Mouse (Mus musculus): Measurements from ENCODE around the gene Ptpn14. TPM values are rescaled to one million over a fixed set of nuclear protein-coding genes. Genes with fewer than 3 reads are reported as not detected.

Ptpn14 gene
- polyA plus RNA-seq, 1 experiment: 13.6 TPM

GRCm38 (mm10) chr1:189860942-189861315, 132.9 kb downstream of the Ptpn14 start:
- Histone ChIP-seq H3K4me3 (no peak overlapping the region), H3ac (ENCODE audit: control insufficient read depth, insufficient read length) (no peak overlapping the region), H3K36me3 (ENCODE audit: control insufficient read depth, insufficient read depth) (no peaks in the 10 kb centered on the region), H3K27me3 (ENCODE audit: control insufficient read depth, insufficient read depth, insufficient read length) (no peaks in the 10 kb centered on the region), H3K79me2 (ENCODE audit: control insufficient read depth, insufficient read depth) (no peaks in the 10 kb centered on the region), H3K4me2 (ENCODE audit: low read depth) (no peak overlapping the region)
- TF ChIP-seq TCF3 (IDR thresholded peaks at IDR 0.05; ENCODE audit: insufficient read length, low read depth) (no peak), CEBPB (IDR thresholded peaks at IDR 0.05; ENCODE audit: insufficient read depth, poor library complexity, severe bottlenecking) (no peak), POLR2A (IDR thresholded peaks at IDR 0.05; ENCODE audit: insufficient read length, low read depth) (no peak), REST (IDR thresholded peaks at IDR 0.05; ENCODE audit: insufficient read depth, insufficient read length) (no peak), E2F4 (IDR thresholded peaks at IDR 0.05; ENCODE audit: insufficient read depth) (no peak), SRF (IDR thresholded peaks at IDR 0.05; ENCODE audit: control insufficient read depth, insufficient read length, low read depth) (no peak), MAX (IDR thresholded peaks at IDR 0.05; ENCODE audit: low read depth) (no peak), TCF12 (IDR thresholded peaks at IDR 0.05; ENCODE audit: insufficient read depth, poor library complexity, severe bottlenecking) (no peak), MYOD1 (IDR thresholded peaks at IDR 0.05; ENCODE audit: control insufficient read depth in 1 of 3, insufficient read length in 2 of 3, low read depth in 2 of 3) (no peak), USF1 (IDR thresholded peaks at IDR 0.05; ENCODE audit: low read depth) (no peak)

- Histone ChIP-seq H3K4me3 (no peak overlapping the region), H3K79me2 (ENCODE audit: control insufficient read depth, insufficient read depth) (no peaks in the 10 kb centered on the region), H3ac (ENCODE audit: control insufficient read depth, insufficient read length) (no peak overlapping the region), H3K27me3 (ENCODE audit: control insufficient read depth, insufficient read depth, insufficient read length) (no peaks in the 10 kb centered on the region), H3K36me3 (ENCODE audit: control insufficient read depth, insufficient read depth) (no peaks in the 10 kb centered on the region), H3K4me2 (ENCODE audit: low read depth) (no peak overlapping the region)
- TF ChIP-seq MAX (IDR thresholded peaks at IDR 0.05; ENCODE audit: low read depth) (no peak), CEBPB (IDR thresholded peaks at IDR 0.05; ENCODE audit: insufficient read depth, poor library complexity, severe bottlenecking) (no peak), POLR2AphosphoS2 (IDR thresholded peaks at IDR 0.05; ENCODE audit: insufficient read length, low read depth) (no peak), TCF3 (IDR thresholded peaks at IDR 0.05; ENCODE audit: insufficient read length, low read depth) (no peak), REST (IDR thresholded peaks at IDR 0.05; ENCODE audit: insufficient read depth, insufficient read length) (no peak), MYOG (IDR thresholded peaks at IDR 0.05; ENCODE audit: control insufficient read depth in 1 of 3, insufficient read depth in 1 of 3, insufficient read length in 2 of 3, low read depth in 2 of 3) (no peak), MYOD1 (IDR thresholded peaks at IDR 0.05; ENCODE audit: control insufficient read depth in 1 of 3, insufficient read length in 2 of 3, low read depth in 2 of 3) (no peak), USF1 (IDR thresholded peaks at IDR 0.05; ENCODE audit: low read depth) (no peak), E2F4 (IDR thresholded peaks at IDR 0.05; ENCODE audit: insufficient read depth) (no peak), TCF12 (IDR thresholded peaks at IDR 0.05; ENCODE audit: insufficient read depth, poor library complexity, severe bottlenecking) (no peak), SRF (IDR thresholded peaks at IDR 0.05; ENCODE audit: control insufficient read depth, insufficient read length, low read depth) (no peak), POLR2A (IDR thresholded peaks at IDR 0.05; ENCODE audit: insufficient read length, low read depth) (no peak)
These were observed 135.7 kb downstream of the Ptpn14 start for GRCm38 (mm10) chr1:189863727-189864126.

- Histone ChIP-seq H3K27me3 (ENCODE audit: control insufficient read depth, insufficient read depth, insufficient read length) (no peaks in the 10 kb centered on the region), H3K79me2 (ENCODE audit: control insufficient read depth, insufficient read depth) (no peaks in the 10 kb centered on the region), H3ac (ENCODE audit: control insufficient read depth, insufficient read length) (no peak overlapping the region), H3K4me2 (ENCODE audit: low read depth) (no peak overlapping the region), H3K4me3 (no peak overlapping the region), H3K36me3 (ENCODE audit: control insufficient read depth, insufficient read depth) (no peaks in the 10 kb centered on the region)
- TF ChIP-seq USF1 (IDR thresholded peaks at IDR 0.05; ENCODE audit: low read depth): no peak
- TF ChIP-seq SRF (IDR thresholded peaks at IDR 0.05; ENCODE audit: control insufficient read depth, insufficient read length, low read depth): no peak
- no peak for TF ChIP-seq TCF3 (IDR thresholded peaks at IDR 0.05; ENCODE audit: insufficient read length, low read depth)
- TF ChIP-seq MYOD1 (IDR thresholded peaks at IDR 0.05; ENCODE audit: control insufficient read depth in 1 of 3, insufficient read length in 2 of 3, low read depth in 2 of 3): no peak
- no peak for TF ChIP-seq CEBPB (IDR thresholded peaks at IDR 0.05; ENCODE audit: insufficient read depth, poor library complexity, severe bottlenecking)
- no peak for TF ChIP-seq REST (IDR thresholded peaks at IDR 0.05; ENCODE audit: insufficient read depth, insufficient read length)
- TF ChIP-seq MAX (IDR thresholded peaks at IDR 0.05; ENCODE audit: low read depth): no peak
- TF ChIP-seq E2F4 (IDR thresholded peaks at IDR 0.05; ENCODE audit: insufficient read depth): no peak
- no peak for TF ChIP-seq MYOG (IDR thresholded peaks at IDR 0.05; ENCODE audit: control insufficient read depth in 1 of 3, insufficient read depth in 1 of 3, insufficient read length in 2 of 3, low read depth in 2 of 3)
- no peak for TF ChIP-seq TCF12 (IDR thresholded peaks at IDR 0.05; ENCODE audit: insufficient read depth, poor library complexity, severe bottlenecking)
- no peak for TF ChIP-seq POLR2AphosphoS2 (IDR thresholded peaks at IDR 0.05; ENCODE audit: insufficient read length, low read depth)
- TF ChIP-seq POLR2A (IDR thresholded peaks at IDR 0.05; ENCODE audit: insufficient read length, low read depth): no peak
These were observed 136.2 kb downstream of the Ptpn14 start for GRCm38 (mm10) chr1:189864301-189864700.

GRCm38 (mm10) chr1:189864846-189865560, 136.9 kb downstream of the Ptpn14 start:
- Histone ChIP-seq H3K36me3 (ENCODE audit: control insufficient read depth, insufficient read depth) (no peaks in the 10 kb centered on the region), H3ac (ENCODE audit: control insufficient read depth, insufficient read length) (no peak overlapping the region), H3K4me3 (no peak overlapping the region), H3K4me2 (ENCODE audit: low read depth) (no peak overlapping the region), H3K27me3 (ENCODE audit: control insufficient read depth, insufficient read depth, insufficient read length) (no peaks in the 10 kb centered on the region), H3K79me2 (ENCODE audit: control insufficient read depth, insufficient read depth) (no peaks in the 10 kb centered on the region)
- TF ChIP-seq MAX (IDR thresholded peaks at IDR 0.05; ENCODE audit: low read depth): no peak
- no peak for TF ChIP-seq TCF12 (IDR thresholded peaks at IDR 0.05; ENCODE audit: insufficient read depth, poor library complexity, severe bottlenecking)
- no peak for TF ChIP-seq CEBPB (IDR thresholded peaks at IDR 0.05; ENCODE audit: insufficient read depth, poor library complexity, severe bottlenecking)
- no peak for TF ChIP-seq TCF3 (IDR thresholded peaks at IDR 0.05; ENCODE audit: insufficient read length, low read depth)
- no peak for TF ChIP-seq REST (IDR thresholded peaks at IDR 0.05; ENCODE audit: insufficient read depth, insufficient read length)
- TF ChIP-seq SRF (IDR thresholded peaks at IDR 0.05; ENCODE audit: control insufficient read depth, insufficient read length, low read depth): no peak
- no peak for TF ChIP-seq POLR2A (IDR thresholded peaks at IDR 0.05; ENCODE audit: insufficient read length, low read depth)
- TF ChIP-seq POLR2AphosphoS2 (IDR thresholded peaks at IDR 0.05; ENCODE audit: insufficient read length, low read depth): no peak
- TF ChIP-seq MYOD1 (IDR thresholded peaks at IDR 0.05; ENCODE audit: control insufficient read depth in 1 of 3, insufficient read length in 2 of 3, low read depth in 2 of 3): no peak
- no peak for TF ChIP-seq USF1 (IDR thresholded peaks at IDR 0.05; ENCODE audit: low read depth)
- TF ChIP-seq MYOG (IDR thresholded peaks at IDR 0.05; ENCODE audit: control insufficient read depth in 1 of 3, insufficient read depth in 1 of 3, insufficient read length in 2 of 3, low read depth in 2 of 3): no peak

Measured in myocyte (in vitro differentiated cells).